Mouse (Mus musculus) lung, postnatal 4 days (tissue): ENCODE data around the gene Tlr12.

Source experiments
- DNase-seq, 2 experiments: peaks; one replicate each; pipeline ENCODE4 v3.0.0; 2021

The Tlr12 gene

DNA sequence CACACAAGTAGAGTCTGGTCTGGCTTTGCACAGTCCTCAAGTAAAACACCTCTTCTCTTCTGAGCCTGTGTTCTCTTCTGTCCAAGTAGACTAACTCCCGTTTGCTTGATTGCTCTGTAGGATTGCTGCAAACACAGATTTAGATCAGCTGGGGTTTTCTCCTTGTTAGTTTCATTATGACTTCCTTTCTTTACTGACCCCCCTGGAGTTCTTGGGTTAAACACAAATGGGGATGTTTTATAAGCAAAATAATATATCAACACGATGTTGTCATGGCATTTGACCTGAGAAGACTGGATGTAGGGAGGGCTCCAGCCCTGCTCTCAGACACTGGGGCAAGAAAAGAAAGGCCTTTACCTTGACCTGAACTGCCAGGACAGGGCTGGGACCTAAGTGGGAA lies 544 bp upstream of the Tlr12 start:
- DNase-seq, result no peak

GRCm38 (mm10) chr4:128617363-128618120 lies 877 bp downstream of the Tlr12 start:
- peak; percentile 30 to 45 for DNase-seq

GRCm38 (mm10) chr4:128615761-128616160 lies 2.7 kb downstream of the Tlr12 start:
- no peak for DNase-seq

DNA sequence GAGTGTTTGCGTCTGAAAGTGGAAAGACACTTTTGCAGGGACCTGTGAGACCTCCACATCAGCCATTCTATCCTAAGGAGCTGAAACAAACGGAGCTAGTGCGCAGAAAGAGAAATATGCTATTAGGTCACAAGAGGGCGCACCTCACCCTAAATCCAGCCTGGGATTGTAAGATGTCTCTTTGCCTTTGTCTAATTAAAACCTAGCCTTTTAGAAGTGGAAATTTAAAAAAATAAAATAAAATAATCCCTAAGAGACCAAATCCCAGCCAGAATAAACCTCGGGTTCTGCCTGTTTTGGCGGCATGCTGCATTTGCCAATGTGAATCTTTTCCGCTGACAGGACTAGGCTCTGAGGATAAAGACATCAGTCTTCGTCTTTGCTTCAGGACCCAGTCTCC lies 5.1 kb downstream of the Tlr12 start:
- DNase-seq, result peak; percentile 23 to 53

DNA sequence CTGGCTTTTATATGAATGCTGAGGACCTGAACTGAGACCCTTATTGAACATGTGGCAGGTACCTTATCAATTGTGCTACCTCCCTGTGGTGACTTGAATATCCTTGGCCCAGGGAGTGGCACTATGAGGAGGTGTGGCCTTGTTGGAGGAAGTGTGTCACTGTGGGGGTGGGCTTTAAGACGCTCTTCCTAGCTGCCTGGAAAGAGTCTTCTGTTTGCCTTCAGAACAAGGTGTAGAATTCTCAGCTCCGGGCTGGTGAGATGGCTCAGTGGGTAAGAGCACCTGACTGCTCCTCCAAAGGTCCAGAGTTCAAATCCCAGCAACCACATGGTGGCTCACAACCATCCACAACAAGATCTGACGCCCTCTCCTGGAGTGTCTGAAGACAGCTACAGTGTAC lies 6.7 kb downstream of the Tlr12 start:
- DNase-seq, result peak in 1 of 2 experiments; percentile 7

GRCm38 (mm10) chr4:128610706-128611105 lies 7.7 kb downstream of the Tlr12 start:
- DNase-seq, result peak in 1 of 2 experiments; percentile 22

- peak; percentile 95 to 98 for DNase-seq
These were observed 8.5 kb downstream of the Tlr12 start, which contains the start of gene Zscan20 for GRCm38 (mm10) chr4:128609925-128610402. Gene Zscan20 (minus strand): TSS chr4:128610098.

DNA sequence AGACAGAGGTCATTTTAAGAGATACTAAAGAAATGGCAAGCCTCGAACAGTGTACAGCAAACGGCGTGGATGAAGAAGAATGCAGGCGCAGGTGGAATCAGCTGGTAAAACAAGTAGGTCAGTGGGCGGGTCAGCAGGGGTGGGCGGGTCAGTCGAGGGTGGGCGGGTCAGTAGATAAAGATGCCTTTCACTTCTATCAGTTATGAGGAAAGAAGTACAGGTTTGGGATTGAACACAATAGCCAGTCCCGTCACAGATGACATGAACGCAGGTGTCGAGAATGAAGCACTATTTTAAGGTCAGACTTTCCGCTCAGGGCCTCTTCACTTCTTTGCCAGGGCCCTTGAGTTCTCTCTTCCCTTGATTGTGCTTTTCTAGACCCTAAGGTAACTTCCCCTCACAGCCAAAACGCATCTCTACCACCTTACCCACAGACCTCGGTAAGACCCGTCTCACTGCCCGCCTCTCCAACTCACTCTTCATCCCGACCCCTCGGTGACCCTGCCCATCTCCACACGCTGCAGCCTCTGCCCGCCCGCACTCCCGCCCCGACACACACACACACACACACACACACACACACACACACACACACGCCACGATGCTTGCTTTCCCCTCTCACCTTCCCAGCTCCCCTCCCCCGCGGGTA lies 9.0 kb downstream of the Tlr12 start:
- DNase-seq, result peak in 1 of 2 experiments; percentile 15

- DNase-seq, result no peak
These were observed 10.8 kb downstream of the Tlr12 start for GRCm38 (mm10) chr4:128607661-128608060.

DNA sequence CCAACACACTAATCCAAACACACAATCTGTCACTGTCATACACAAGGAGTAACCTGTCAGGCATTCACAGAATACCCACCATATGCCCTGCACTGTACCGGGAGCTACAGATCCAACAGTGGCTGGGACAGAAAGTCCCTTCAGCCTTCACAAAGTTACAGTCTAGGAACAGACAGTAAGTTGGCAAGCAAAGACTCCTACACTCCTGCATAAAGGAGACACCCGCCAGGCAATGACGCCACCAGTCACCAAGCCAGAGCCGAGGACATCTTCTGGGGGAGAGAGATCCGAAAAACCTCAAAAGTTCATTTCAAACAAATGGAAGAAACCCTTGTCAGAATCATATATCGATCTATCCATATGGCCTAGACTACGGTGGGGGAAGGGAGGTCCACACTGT lies 11.8 kb downstream of the Tlr12 start:
- DNase-seq, result no peak

DNA sequence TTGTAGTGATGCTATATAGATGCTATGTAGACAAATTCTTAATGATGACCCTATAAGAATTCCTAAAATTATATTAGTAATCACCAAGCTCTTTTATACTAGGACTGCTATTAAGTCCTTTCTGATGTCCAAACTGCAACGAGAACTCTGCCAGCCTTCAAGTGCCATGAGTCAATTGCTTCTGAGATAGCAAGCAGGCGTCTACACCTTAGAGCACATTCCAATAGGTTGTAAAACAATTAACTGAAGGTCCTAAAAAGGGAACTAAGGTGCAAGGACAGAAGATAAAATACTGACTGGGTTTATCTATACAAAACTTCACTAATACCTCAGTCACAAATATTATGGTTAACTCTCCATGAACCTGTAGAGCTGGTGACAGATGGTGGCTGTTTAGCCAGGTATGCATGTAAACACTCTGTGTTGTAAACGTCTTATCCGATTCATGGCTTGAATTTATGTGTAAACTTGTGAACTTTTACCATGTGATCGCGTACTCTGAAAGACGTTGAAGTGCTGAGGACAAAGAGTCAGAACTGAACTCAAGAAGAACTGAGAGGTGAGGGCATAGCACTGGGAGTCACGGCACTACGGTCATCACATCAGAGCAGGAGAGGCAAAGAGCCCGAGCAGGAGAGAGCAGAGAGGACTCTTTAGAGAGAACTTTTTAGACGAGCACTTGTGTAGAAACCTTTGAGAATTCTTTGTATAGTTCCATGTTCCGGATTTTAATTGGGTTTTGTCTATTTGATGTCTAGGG lies 20.4 kb downstream of the Tlr12 start:
- DNase-seq, result no peak

DNA sequence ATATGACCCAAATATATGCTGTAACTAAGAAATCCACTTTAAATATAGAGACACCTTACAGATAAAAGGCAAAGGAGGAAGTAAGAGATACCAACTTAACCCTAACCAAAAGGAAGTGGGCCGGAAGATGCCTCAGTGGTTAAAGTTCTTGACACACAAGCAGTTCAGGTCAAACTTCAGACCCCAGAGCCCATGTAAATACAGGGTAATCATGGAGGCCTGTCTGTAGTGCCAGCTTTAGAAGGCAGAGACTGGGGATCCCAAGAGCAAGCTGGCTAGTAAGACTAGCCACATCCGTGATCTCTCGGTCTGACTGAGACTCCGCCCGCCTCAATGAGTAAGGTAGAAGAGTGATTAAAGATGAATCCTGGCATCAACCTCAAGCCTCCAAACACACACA lies 24.4 kb downstream of the Tlr12 start:
- no peak for DNase-seq

GRCm38 (mm10) chr4:128593286-128593685 lies 25.1 kb downstream of the Tlr12 start:
- DNase-seq, result no peak

- DNase-seq, result peak in 1 of 2 experiments; percentile 30
These were observed 39.2 kb downstream of the Tlr12 start for GRCm38 (mm10) chr4:128579182-128579581.

DNA sequence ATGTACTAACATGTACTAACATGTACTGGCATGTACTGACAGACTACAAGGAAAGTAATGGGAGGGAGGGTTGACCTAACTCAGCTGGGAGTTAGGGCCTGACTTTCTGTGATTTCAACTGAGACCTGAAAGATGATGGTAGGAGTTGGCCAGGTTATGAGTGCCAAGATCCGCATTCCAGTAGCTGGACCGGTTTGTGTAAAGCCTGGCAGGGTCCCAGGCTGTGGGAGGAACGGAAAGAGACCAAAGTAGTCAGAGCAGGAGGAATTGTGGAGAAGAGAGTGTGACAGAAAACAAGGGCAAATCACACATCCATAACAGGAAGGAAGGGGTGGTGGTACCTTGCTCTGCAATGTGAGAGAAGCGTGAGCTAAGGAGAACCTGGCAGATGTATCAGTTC lies 42.6 kb downstream of the Tlr12 start:
- DNase-seq, result peak; percentile 25 to 42
